Mouse (Mus musculus) embryonic facial prominence, embryonic 11.5 days (tissue): ENCODE results near the gene Prkcz. TPM values are rescaled to one million over a fixed set of nuclear protein-coding genes. Genes with fewer than 3 reads are reported as not detected.
A peak's percentile ranks its signal among the peaks of the same experiment; 100 is the strongest.

ENCODE experiments used
- ATAC-seq: fragments of 200-750 bp; cut with Nextera tagmentation; replicated peaks from 2 replicates; pipeline ENCODE4 v1.8.0; 2017; ENCODE audit warnings: low read depth; ENCODE audit not compliant: insufficient number of reproducible peaks, low FRiP score, low TSS enrichment
- DNase-seq: peaks from one replicate; pipeline ENCODE4 v3.0.0-alpha.2; 2015; ENCODE audit warnings: low spot score
- H3K27ac ChIP-seq: fragments of 300-500 bp; sonication (generic); replicated peaks from 2 replicates; pipeline ENCODE4 v1.5.1; 2014; ENCODE audit warnings: mild to moderate bottlenecking, low read depth, low read length, control low read depth
- H3K27me3 ChIP-seq: fragments of 300-500 bp; sonication (generic); 2 replicates; pipeline ENCODE4 v1.6.1; 2014; ENCODE audit warnings: mild to moderate bottlenecking, low read length, moderate library complexity, mixed read lengths; ENCODE audit not compliant: control insufficient read depth, insufficient read depth
- H3K36me3 ChIP-seq: fragments of 300-500 bp; sonication (generic); replicated peaks from 2 replicates; pipeline ENCODE4 v1.6.1; 2014; ENCODE audit warnings: low read depth, mild to moderate bottlenecking, low read length, moderate library complexity, mixed read lengths; ENCODE audit not compliant: control insufficient read depth, insufficient read depth
- H3K4me1 ChIP-seq: fragments of 300-500 bp; sonication (generic); 2 replicates; pipeline ENCODE4 v1.6.1; 2014; ENCODE audit warnings: low read length, mixed read lengths; ENCODE audit not compliant: control insufficient read depth, insufficient read depth
- H3K4me2 ChIP-seq: fragments of 300-500 bp; sonication (generic); 2 replicates; pipeline ENCODE4 v1.6.1; 2014; ENCODE audit warnings: low read depth, mild to moderate bottlenecking, control low read depth, low read length, moderate library complexity
- H3K4me3 ChIP-seq: fragments of 300-500 bp; sonication (generic); 2 replicates; pipeline ENCODE4 v1.5.1; 2014; ENCODE audit warnings: low read depth, low read length, control low read depth
- H3K9ac ChIP-seq: fragments of 300-500 bp; sonication (generic); replicated peaks from 2 replicates; pipeline ENCODE4 v1.6.1; 2014; ENCODE audit warnings: mild to moderate bottlenecking, control low read depth, low read length
- H3K9me3 ChIP-seq: fragments of 300-500 bp; sonication (generic); replicated peaks from 2 replicates; pipeline ENCODE4 v1.6.1; 2016; ENCODE audit warnings: mild to moderate bottlenecking, low read length, inconsistent platforms, mixed read lengths; ENCODE audit not compliant: control insufficient read depth
- WGBS: fragments of 180-500 bp; shearing (Covaris S2); extraction: QIAGEN DNeasy Blood & Tissue Kit; methylation state at CpG from one replicate; pipeline ENCODE4 v1.1.7; 2014; 5-methylcytosine and 5-hydroxymethylcytosine counted together
- polyA plus RNA-seq: library from polyadenylated mRNA; unstranded; fragments of >200 nt; fragmentation: Nextera tagmentation; extraction: Ambion mirVana; gene quantifications from 2 replicates; pipeline ENCODE4 v1.2.1, GENCODE M21; 2014

Prkcz gene
- polyA plus RNA-seq, 1 experiment from 2014 or later = 8.1 TPM

GRCm38 (mm10) chr4:155354546-155354945, 6.6 kb downstream of the Prkcz start:
- Histone ChIP-seq H3K9ac (no peak overlapping the region), H3K27ac (no peak overlapping the region), H3K4me3 (no peak overlapping the region), H3K4me1 (no peaks in the 10 kb centered on the region), H3K9me3 (no peaks in the 10 kb centered on the region), H3K4me2 (no peak overlapping the region), H3K36me3 (no peaks in the 10 kb centered on the region), H3K27me3 (peaks cover 4% of the 10 kb centered on the region)
- 81% methylated on average over 7 of the region's 7 CpGs for WGBS
- ATAC-seq (no peak), DNase-seq (no peak)

DNA sequence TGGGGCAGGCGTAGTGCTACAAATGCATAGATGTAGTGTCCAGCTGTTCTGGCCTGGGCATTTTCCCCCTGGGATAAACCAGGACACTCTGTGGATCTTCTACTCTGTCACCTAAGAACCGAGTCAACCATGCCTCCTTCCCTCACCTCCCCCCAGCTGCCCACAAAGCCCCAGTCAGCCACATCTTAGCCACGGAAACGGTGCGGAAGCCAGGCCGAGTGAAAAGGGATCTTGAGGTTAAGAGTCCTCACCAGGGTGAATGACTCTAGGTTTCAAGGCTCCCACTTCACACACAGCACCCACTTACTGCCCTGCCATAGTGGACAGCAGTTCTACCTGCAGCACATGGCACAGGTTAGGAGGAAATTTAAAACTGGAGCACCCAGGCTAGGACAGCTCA, 7.1 kb downstream of the Prkcz start:
- Histone ChIP-seq H3K27me3 (no peaks in the 10 kb centered on the region), H3K9me3 (no peaks in the 10 kb centered on the region), H3K9ac (no peak overlapping the region), H3K4me2 (no peak overlapping the region), H3K4me1 (no peaks in the 10 kb centered on the region), H3K36me3 (no peaks in the 10 kb centered on the region), H3K4me3 (no peak overlapping the region), H3K27ac (no peak overlapping the region)
- DNase-seq (no peak), ATAC-seq (no peak)
- 89% methylated on average over 6 of the region's 6 CpGs for WGBS

DNA sequence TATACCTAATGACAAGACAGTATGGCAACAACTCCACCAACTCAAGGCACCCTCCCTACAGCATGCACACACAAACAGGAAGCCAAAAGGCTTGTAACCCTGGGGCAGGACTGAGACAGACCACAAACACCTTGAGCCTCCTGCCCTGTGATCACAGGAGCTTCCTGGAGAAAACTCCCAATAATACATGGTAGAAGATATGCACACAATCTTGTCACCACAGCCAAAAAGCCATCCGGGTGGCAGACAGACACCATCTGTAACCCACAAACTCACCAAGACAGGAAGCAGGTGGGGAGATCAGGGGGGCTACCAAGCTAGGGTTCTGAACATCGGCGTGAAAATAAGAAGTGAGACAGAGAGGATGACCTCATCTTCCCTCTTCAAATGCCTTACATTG, 8.6 kb downstream of the Prkcz start:
- DNase-seq (no peak), ATAC-seq (no peak)
- no peak overlapping the region for H3K4me2 ChIP-seq
- H3K36me3 ChIP-seq = no peaks in the 10 kb centered on the region
- WGBS = 86% methylated on average over 3 of the region's 3 CpGs
- H3K9me3 ChIP-seq = no peaks in the 10 kb centered on the region
- H3K4me1 ChIP-seq = no peaks in the 10 kb centered on the region
- no peak overlapping the region for H3K27ac ChIP-seq
- H3K27me3 ChIP-seq = no peaks in the 10 kb centered on the region
- H3K4me3 ChIP-seq = no peak overlapping the region
- H3K9ac ChIP-seq = no peak overlapping the region

GRCm38 (mm10) chr4:155346350-155346749, 14.8 kb downstream of the Prkcz start:
- Histone ChIP-seq H3K27ac (no peak overlapping the region), H3K27me3 (peaks cover 2% of the 10 kb centered on the region; the same call in 1 of the 2 replicates), H3K4me1 (peaks cover 7% of the 10 kb centered on the region), H3K4me3 (no peak overlapping the region), H3K4me2 (no peak overlapping the region), H3K9ac (no peak overlapping the region), H3K36me3 (no peaks in the 10 kb centered on the region), H3K9me3 (no peaks in the 10 kb centered on the region)
- DNase-seq (no peak), ATAC-seq (no peak)
- 90% methylated on average over 12 of the region's 12 CpGs for WGBS

GRCm38 (mm10) chr4:155345608-155345953, 15.6 kb downstream of the Prkcz start:
- Histone ChIP-seq H3K36me3 (no peaks in the 10 kb centered on the region), H3K4me3 (peak overlapping the region; percentile 53), H3K9ac (peak overlapping the region; percentile 68), H3K4me1 (peaks cover 7% of the 10 kb centered on the region), H3K27ac (no peak overlapping the region), H3K9me3 (no peaks in the 10 kb centered on the region), H3K4me2 (peak overlapping the region; percentile 95), H3K27me3 (peaks cover 2% of the 10 kb centered on the region; the same call in 1 of the 2 replicates)
- ATAC-seq (peak; percentile 88), DNase-seq (peak; percentile 76)
- WGBS = 2% methylated on average over 16 of the region's 16 CpGs

DNA sequence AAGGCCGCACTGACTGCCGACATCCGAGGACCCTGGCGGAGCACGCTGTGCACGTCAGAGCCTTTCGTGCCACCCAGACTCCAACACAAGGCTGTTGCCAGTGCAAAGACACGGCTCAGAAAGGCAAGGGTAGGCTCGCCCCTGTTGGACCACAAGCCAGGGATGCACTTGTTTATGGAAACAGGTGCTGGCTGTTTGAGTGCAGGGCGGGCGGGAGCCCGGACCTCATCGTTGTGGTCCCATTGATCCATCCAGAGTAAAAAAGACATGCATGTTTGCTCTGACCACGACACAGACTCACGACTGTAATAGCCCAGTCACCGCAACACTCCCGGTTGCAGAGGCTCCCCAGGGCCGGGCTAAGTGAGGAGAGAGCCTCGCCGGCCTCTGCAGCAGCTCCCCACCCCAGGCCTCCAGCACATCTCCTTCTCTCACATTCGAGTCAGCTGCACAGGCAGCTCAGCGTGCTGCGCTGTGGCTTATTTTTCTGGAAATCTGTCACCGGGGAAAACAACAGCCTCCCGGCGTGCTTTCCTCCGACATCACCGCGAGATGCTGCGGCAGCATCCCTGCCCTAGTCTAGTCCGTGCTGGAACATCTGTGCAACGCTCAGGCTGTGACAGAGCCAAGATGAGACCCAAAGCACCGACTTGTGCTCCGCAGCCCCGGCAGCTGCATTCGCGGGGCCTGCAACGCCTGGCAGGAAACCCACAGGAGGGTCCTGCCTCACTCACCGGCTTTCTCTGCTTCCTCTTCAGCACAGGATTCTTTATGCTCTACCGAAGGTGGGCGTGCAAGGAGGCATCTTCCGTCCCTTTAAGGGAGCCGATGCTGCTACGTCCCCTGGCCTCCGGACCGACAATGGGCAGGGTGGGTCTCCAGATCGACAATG, 16.2 kb downstream of the Prkcz start:
- no peaks in the 10 kb centered on the region for H3K9me3 ChIP-seq
- peak overlapping the region; percentile 53 for H3K4me3 ChIP-seq
- H3K9ac ChIP-seq = peak overlapping the region; percentile 68
- ATAC-seq = peak; percentile 53
- 8% methylated on average over 47 of the region's 47 CpGs for WGBS
- peak overlapping the region; percentile 95 for H3K4me2 ChIP-seq
- H3K36me3 ChIP-seq = no peaks in the 10 kb centered on the region
- peak; percentile 55 for DNase-seq
- H3K27ac ChIP-seq = no peak overlapping the region
- peaks cover 2% of the 10 kb centered on the region; the same call in 1 of the 2 replicates for H3K27me3 ChIP-seq
- peaks cover 7% of the 10 kb centered on the region for H3K4me1 ChIP-seq

DNA sequence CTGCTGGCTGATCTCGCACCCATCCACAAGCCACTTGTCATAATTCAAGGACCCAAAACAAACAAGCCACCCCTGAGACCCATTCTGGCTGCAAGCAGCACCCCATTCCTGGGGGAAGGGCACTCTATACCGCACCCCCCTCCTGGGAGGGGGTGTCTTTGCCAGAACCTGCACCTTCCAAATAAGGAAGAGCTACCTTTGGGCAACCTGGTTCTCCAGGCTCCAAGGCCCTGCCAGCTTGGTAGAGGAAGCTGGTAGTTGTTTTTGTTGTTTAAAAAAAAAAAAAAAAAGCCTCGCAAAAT, 16.9 kb downstream of the Prkcz start:
- no peak for DNase-seq
- Histone ChIP-seq H3K36me3 (no peaks in the 10 kb centered on the region), H3K4me1 (peaks cover 7% of the 10 kb centered on the region), H3K27me3 (peaks cover 2% of the 10 kb centered on the region; the same call in 1 of the 2 replicates), H3K4me3 (no peak overlapping the region), H3K9ac (no peak overlapping the region; the same call in 1 of the 2 replicates), H3K4me2 (peak overlapping the region; percentile 95; the same call in 1 of the 2 replicates), H3K27ac (no peak overlapping the region), H3K9me3 (no peaks in the 10 kb centered on the region)
- 49% methylated on average over 3 of the region's 3 CpGs for WGBS
- ATAC-seq = no peak

GRCm38 (mm10) chr4:155343415-155344298, 17.5 kb downstream of the Prkcz start:
- no peak for ATAC-seq
- Histone ChIP-seq H3K36me3 (no peaks in the 10 kb centered on the region), H3K9me3 (no peaks in the 10 kb centered on the region), H3K4me3 (no peak overlapping the region), H3K4me2 (no peak overlapping the region), H3K9ac (no peak overlapping the region), H3K4me1 (peaks cover 7% of the 10 kb centered on the region), H3K27me3 (peaks cover 2% of the 10 kb centered on the region; the same call in 1 of the 2 replicates), H3K27ac (no peak overlapping the region)
- WGBS = 81% methylated on average over 14 of the region's 14 CpGs
- DNase-seq = no peak
